Mouse (Mus musculus) testis, adult 2 months (tissue): Measurements from ENCODE around the gene Gm20517.

Source experiments
- CTCF ChIP-seq: fragments of 200-500 bp; IDR thresholded peaks from 2 replicates; pipeline ENCODE4 v1.5.1; 2012; ENCODE audit warnings: low read depth, mild to moderate bottlenecking, inconsistent platforms, low read length, moderate library complexity; ENCODE audit not compliant: control insufficient read depth, insufficient read depth, insufficient replicate concordance
- POLR2A ChIP-seq: fragments of 200-500 bp; IDR thresholded peaks from 2 replicates; pipeline ENCODE4 v1.6.1; 2012; ENCODE audit warnings: low read depth, mild to moderate bottlenecking, inconsistent platforms, low read length, moderate library complexity; ENCODE audit not compliant: control insufficient read depth

DNA sequence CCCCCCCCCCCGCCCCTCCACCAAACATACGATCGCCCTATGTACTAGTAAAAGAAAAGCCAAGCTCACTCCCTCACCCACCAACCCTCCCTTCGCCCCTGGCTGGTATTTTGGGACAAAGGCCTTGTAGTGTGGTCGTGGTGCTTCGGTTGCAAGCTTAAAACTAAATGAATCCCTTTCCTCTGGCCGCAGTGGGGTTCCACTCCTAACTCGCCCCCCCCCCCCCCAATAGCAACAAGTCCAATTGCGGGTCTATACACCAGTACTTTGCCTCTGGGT, 16.5 kb upstream of the Gm20517 start:
- TF ChIP-seq CTCF (no peak), POLR2A (no peak)
